Mouse (Mus musculus): ENCODE data around the gene Snorc. TPM values are rescaled to one million over a fixed set of nuclear protein-coding genes. Genes with fewer than 3 reads are reported as not detected.

Snorc gene
- polyA plus RNA-seq (2017; shearing (Covaris generic)) = not detected

DNA sequence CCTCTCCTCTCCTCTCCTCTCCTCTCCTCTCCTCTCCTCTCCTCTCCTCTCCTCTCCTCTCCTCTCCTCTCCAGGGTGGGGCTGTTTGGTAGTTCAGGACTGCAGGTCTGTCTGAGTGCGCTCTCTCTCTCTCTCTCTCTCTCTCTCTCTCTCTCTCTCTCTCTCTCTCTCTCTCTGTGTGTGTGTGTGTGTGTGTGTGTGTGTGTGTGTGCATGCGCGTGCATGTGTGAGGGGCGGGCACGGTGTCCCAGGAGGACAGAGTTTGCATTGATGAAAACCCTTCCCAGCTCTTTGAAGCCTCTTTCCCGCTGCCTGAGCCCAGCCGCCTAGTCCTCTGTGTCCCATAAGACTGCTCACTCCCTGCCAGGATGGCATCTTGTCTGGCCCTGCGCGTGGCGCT lies at the start of gene Snorc:
Gene Snorc (plus strand): TSS at position 301 of the 400 bp plus-strand sequence.

DNA sequence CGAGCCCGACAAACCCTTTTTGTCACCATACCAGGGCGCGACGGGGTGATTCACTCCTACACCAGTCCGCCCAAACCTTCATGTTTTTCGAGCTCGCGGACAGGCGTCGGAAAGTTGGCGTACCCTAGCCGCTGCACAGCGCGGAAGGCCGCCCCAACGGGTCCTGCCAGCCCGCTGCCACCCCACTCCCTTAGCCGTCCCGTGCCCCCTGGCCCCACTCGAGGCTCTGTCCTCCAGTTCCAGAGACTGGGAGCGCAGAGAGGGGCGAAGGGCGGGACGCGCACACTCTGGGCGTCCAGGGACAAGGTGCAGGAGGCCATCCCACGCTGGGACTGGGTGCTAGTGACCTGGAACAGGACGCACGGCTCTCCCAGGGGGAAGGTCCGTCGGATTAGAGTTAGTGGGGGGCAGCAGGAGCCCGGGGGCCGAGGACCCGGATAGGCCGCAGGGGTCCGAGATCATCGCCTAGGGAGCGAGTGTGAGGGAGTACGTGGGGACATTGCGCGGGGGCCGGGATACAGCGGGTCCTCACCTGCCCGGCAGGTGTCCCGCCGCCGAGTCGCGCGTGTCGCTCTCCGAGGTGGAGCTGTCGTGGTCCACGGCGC lies 39.6 kb downstream of the Snorc start, which contains the start of gene Neu2:
Gene Neu2 (plus strand): TSS at position 329 of the 605 bp plus-strand sequence.

Other genes starting within 250 kb of the Snorc start
- gene Efhd1, start 205.9 kb upstream of the Snorc start, polyA plus RNA-seq (2017; shearing (Covaris generic)) = 0.10 TPM
- gene Gigyf2, start 143.3 kb upstream of the Snorc start, polyA plus RNA-seq (2017; shearing (Covaris generic)) = 66.9 TPM
- 0.32 TPM for gene Kcnj13, start 75.5 kb upstream of the Snorc start, polyA plus RNA-seq (2017; shearing (Covaris generic))
- not detected for gene Neu2, start 39.6 kb downstream of the Snorc start, polyA plus RNA-seq (2017; shearing (Covaris generic))
- gene Ngef, start 103.6 kb downstream of the Snorc start, polyA plus RNA-seq (2017; shearing (Covaris generic)) = not detected
- gene Inpp5d, start 150.0 kb downstream of the Snorc start, polyA plus RNA-seq (2017; shearing (Covaris generic)) = 175 TPM

All from CD4-positive, CD25-positive, alpha-beta regulatory T cell (primary cell).